Comparison of ENCODE assay signal across 9 mouse cellular contexts in genomic region chr2:93475040-93475439, GRCm38 (mm10). TPM values are rescaled to one million over a fixed set of nuclear protein-coding genes. Genes with fewer than 3 reads are reported as not detected.
A peak's percentile ranks its signal among the peaks of the same experiment; 100 is the strongest.
DNase-seq lines count a peak whose midpoint lies in the region; ATAC-seq and TF ChIP-seq lines count a peak whose summit lies in the region.
"Had no signal": no experiment of that assay in that cellular context is flagged by ENCODE, and none has a peak within 500 bp of the region (broad histone marks: within the 10 kb centered on the region; RNA-seq: fewer than 3 reads in every experiment).

No protein-coding gene starts in this region.

- 1% methylated on average over 11 of the region's 11 CpGs for WGBS in forebrain, embryonic 13.5 days

- no peak; the same call in 1 of the 2 replicates for ATAC-seq in G1E (ENCODE audit: extremely low read depth, insufficient number of reproducible peaks, low FRiP score, poor library complexity, severe bottlenecking)
- ATAC-seq in forebrain, embryonic 13.5 days = peak; percentile 61

- H3K4me2 ChIP-seq in forebrain, embryonic 13.5 days = no peak overlapping the region

- H3K27ac ChIP-seq in forebrain, embryonic 13.5 days = no peak overlapping the region

- DNase-seq in G1E (ENCODE audit: low spot score) = peak; percentile 63
- DNase-seq in c-Kit-positive CD71-positive TER-119-positive erythroid progenitor cells, embryonic 14.5 days (ENCODE audit: low spot score) = peak; percentile 80
- peak; percentile 92 to 94 for DNase-seq in heart, postnatal 14 days
- DNase-seq in layer of hippocampus, postnatal 10 days (ENCODE audit: low spot score in 2 of 2) = peak; percentile 94 to 96
- DNase-seq in lung, postnatal 36 days = peak; percentile 95
- peak; percentile 91 for DNase-seq in right cerebral cortex, adult 18-20 months
- DNase-seq in urinary bladder, adult 18-20 months (ENCODE audit: low spot score in 2 of 2) = peak; percentile 75 to 80

- no peaks in the 10 kb centered on the region for H3K36me3 ChIP-seq in G1E (replicated peaks)
- no peaks in the 10 kb centered on the region for H3K36me3 ChIP-seq in forebrain, embryonic 13.5 days (ENCODE audit: poor library complexity, severe bottlenecking)

- intact Hi-C loops in heart, postnatal 14 days (cut with DNase I) = loop anchor here (1.0 kb wide), 2 partner anchors 184 to 310 kb away; no protein-coding TSS in a partner anchor

- peaks cover 17% of the 10 kb centered on the region for H3K27me3 ChIP-seq in G1E (ENCODE audit: insufficient read depth, low read length)
- peaks cover 31% of the 10 kb centered on the region for H3K27me3 ChIP-seq in forebrain, embryonic 13.5 days

- peak; percentile 30 for TF ChIP-seq CTCF in G1E (IDR thresholded peaks at IDR 0.05; ENCODE audit: low read depth, low read length)

- no peaks in the 10 kb centered on the region for H3K4me1 ChIP-seq in G1E (ENCODE audit: insufficient read depth, low read depth, low read length)
- peaks cover 6% of the 10 kb centered on the region; the same call in 1 of the 2 replicates for H3K4me1 ChIP-seq in forebrain, embryonic 13.5 days

- no peak overlapping the region for H3K9ac ChIP-seq in forebrain, embryonic 13.5 days

- no peaks in the 10 kb centered on the region for H3K9me3 ChIP-seq in G1E (replicated peaks)
- no peaks in the 10 kb centered on the region for H3K9me3 ChIP-seq in forebrain, embryonic 13.5 days (replicated peaks)

- H3K4me3 ChIP-seq in G1E (ENCODE audit: low read depth, low read length) = no peak overlapping the region
- no peak overlapping the region for H3K4me3 ChIP-seq in forebrain, embryonic 13.5 days
- H3K4me3 ChIP-seq: megakaryocyte, embryonic 14.5 days had no signal

RNA-seq across cellular contexts. Expression of gene Cd82, which starts 12.1 kb away (rescaled TPM):
- 30.6 TPM in 1 of 2 replicates, not detected in the other for total RNA-seq in G1E (2014; fragmentation: Nextera tagmentation)
- 0.87 and 1.5 TPM in 2 replicates for total RNA-seq in G1E (2017)
- polyA plus RNA-seq in G1E (2012) = 0.20 and 0.24 TPM in 2 replicates
- polyA plus RNA-seq in forebrain, embryonic 13.5 days (2015; fragmentation: Nextera tagmentation; extraction: Ambion mirVana) = 12.0 and 14.8 TPM in 2 replicates
- 10 to 100 TPM; 10.6 to 12.1 TPM for total RNA-seq in heart, postnatal 14 days (2021)
- total RNA-seq in layer of hippocampus, postnatal 10 days (2021) = 10 to 100 TPM; 11.4 to 12.4 TPM
